Mouse (Mus musculus) cortical plate, adult 2 months (tissue): ENCODE measurements around the gene Pcdh9.

Source experiments
- CTCF ChIP-seq: fragments of 200-500 bp; IDR thresholded peaks from 2 replicates; pipeline ENCODE4 v1.5.1; 2011; ENCODE audit warnings: mild to moderate bottlenecking, control low read depth, low read length; ENCODE audit not compliant: insufficient read depth; ENCODE audit errors: extremely low read depth
- POLR2A ChIP-seq: fragments of 200-500 bp; IDR thresholded peaks from 2 replicates; pipeline ENCODE4 v1.6.1; 2011; ENCODE audit warnings: mild to moderate bottlenecking, low read length, control low read depth; ENCODE audit not compliant: insufficient read depth; ENCODE audit errors: extremely low read depth

- no peak for TF ChIP-seq POLR2A
- TF ChIP-seq CTCF, result no peak
These were observed 266.3 kb downstream of the Pcdh9 start for GRCm38 (mm10) chr14:93624144-93624543.
